Mouse (Mus musculus) retina, adult 2 months (tissue): ENCODE results near the gene Ipo5.

Experiments
- DNase-seq: peaks from one replicate; pipeline ENCODE4 v3.0.0-alpha.2; 2012; ENCODE audit warnings: low read depth, low spot score

Ipo5 gene

DNA sequence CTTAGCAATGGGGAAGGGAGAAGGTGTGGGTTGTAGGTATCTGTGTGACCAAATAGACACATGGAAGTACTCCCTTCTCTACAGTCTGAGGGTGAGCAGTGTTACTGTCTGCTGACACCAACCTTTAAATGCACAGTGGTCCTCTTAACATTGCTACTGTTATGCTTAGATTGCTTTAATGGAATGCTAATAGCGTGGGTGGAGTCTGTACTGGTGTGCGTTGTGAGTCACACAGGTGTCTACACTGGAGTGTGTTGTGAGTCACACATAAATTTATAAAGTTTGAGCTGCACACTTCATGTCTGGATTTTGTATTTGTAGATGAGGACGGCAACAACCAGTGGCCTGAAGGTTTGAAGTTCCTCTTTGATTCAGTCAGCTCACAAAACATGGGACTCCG, 10.8 kb downstream of the Ipo5 start:
- no peak for DNase-seq

GRCm38 (mm10) chr14:120924044-120924443, 13.0 kb downstream of the Ipo5 start:
- no peak for DNase-seq

GRCm38 (mm10) chr14:120925731-120926585, 14.9 kb downstream of the Ipo5 start:
- no peak for DNase-seq

DNA sequence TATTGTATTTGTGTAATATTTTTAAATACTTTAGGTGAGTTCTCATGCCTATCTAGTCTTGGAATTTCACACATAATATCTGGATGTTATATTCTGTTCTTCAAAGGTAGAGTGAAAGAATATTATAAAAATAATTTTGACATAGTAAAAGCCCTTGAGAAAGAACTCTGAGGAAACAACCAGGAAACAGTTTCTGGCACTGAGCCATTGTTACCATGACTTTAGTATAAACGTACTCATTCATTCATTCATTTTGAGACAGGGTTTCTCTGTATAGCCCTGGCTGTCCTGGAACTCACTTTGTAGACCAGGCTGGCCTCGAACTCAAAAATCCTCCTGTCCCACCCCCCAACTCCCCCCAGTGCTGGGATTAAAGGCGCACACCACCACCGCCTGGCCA, 20.2 kb downstream of the Ipo5 start:
- DNase-seq = no peak

DNA sequence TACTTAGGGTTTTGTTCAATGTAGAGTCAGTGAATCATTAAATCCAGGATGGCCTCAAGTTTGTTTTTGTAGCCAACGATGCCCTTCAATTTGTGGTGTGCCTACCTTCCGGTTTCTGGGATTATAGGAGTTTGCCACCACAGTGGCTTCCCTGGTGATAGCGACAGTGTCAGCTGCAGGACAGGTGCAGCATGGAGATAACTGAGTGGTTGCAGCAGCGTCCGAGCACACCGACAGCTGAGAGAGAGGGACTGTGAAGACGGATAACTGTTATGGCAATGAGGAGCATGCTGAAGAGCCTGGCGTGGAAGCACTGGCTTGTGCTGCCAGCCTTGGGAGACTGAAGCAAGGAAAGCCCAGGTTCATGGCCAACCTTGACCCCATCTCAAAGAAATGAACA, 22.6 kb downstream of the Ipo5 start:
- no peak for DNase-seq

- no peak for DNase-seq
Observed at GRCm38 (mm10) chr14:120937102-120937501, 26.1 kb downstream of the Ipo5 start.

DNA sequence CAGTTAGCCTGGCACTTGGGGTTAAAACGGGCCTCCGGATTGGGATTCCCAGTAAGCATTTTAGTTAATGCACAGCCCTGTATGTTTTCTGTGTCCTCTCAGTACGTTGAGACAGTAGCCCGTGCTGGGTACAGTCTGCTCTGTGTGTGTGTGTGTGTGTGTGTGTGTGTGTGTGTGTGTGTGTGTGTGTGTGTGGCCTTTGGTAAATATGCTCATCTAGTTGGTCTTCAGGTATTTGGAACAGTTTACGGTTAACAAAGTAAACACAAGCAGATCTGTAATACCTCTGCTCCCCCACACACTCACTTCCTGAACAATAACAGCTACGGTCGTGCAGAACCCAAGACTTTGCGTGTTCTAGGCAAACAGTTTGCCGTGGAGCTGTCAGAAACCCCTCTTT, 31.8 kb downstream of the Ipo5 start:
- no peak for DNase-seq

GRCm38 (mm10) chr14:120945146-120945545, 34.1 kb downstream of the Ipo5 start:
- no peak for DNase-seq

- no peak for DNase-seq
Observed at GRCm38 (mm10) chr14:120947104-120947503, 36.1 kb downstream of the Ipo5 start.

DNA sequence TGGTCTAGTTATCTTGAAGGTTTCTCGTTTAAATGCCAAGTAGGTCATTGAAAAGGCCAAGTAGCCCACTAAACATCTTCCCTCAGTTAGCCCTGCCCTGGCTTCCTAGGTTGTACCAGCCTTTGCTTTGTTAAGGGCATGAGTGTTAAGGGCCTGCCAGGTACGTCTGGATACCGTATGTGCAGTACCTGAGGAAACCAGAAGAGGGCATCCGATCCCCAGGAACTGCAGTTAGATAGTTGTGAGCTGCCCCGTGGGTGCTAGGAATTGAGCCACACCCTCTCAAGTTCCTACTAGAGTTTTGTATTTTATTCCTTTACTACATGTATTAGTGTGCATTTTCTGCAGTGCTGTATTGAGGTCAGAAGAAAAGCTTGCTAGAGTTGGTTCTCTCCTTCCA, 38.0 kb downstream of the Ipo5 start:
- no peak for DNase-seq

- DNase-seq = no peak
Observed at GRCm38 (mm10) chr14:120950068-120950467, 39.0 kb downstream of the Ipo5 start.

GRCm38 (mm10) chr14:120952434-120952833, 41.4 kb downstream of the Ipo5 start:
- no peak for DNase-seq

DNA sequence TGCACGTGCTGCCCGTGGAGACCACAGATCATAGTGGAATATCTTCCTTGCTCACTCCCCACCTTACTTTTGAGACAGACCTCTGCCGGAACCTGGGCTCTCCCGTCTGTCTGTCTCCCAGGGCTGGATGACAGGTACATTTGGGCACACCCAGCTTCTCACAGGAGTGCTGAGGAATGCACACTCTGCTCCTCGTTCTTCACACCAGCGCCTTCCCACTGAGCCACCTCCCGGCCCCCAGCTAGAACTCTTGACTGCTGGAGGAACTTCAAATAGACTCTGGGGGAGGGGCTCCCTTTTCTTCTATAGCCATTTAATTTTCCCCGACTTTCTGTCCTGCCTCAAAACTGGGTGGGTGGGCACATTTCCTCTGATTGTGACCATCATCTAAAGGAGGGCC, 49.5 kb downstream of the Ipo5 start:
- DNase-seq = no peak

- no peak for DNase-seq
Observed at GRCm38 (mm10) chr14:120960991-120961390, 50.0 kb downstream of the Ipo5 start.

GRCm38 (mm10) chr14:120967072-120967471, 56.0 kb downstream of the Ipo5 start:
- no peak for DNase-seq

DNA sequence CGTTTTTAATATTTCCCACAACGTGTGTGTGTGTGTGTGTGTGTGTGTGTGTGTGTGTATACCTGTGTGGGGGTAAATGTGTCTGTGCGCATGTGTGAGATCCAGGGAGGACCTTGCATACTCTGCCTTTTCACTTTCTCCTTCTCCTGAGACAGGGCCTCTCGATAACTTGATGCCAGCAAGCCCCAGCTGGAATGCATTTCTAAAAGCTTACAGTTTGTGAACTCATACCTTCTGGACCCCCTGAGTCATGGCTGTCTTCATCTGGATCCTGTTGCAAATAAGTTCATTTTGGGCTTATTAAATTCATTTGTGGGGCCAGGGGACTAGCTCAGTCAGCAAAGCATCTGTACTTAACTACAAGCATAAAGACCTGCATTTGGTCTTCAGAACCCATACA, 57.7 kb downstream of the Ipo5 start:
- DNase-seq = no peak

DNA sequence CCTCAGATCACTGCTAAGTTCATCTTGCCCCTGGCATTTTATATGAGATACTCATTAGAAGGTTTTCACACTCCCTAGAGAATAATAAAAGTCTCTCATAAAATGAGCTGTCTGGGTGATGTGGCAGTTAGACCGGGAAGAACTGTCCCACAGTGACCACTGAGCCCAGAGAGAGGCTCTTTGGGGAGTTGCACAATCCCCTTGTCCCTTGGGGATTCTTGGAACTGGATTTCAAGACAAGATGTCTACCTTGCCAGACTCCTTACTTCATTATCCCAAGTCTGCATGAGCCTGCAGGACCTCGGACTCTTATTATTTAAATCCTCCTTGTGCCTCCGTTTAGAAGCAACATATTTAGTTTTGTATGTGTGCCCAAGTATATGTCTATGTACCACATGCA, 58.6 kb downstream of the Ipo5 start:
- DNase-seq = no peak

DNA sequence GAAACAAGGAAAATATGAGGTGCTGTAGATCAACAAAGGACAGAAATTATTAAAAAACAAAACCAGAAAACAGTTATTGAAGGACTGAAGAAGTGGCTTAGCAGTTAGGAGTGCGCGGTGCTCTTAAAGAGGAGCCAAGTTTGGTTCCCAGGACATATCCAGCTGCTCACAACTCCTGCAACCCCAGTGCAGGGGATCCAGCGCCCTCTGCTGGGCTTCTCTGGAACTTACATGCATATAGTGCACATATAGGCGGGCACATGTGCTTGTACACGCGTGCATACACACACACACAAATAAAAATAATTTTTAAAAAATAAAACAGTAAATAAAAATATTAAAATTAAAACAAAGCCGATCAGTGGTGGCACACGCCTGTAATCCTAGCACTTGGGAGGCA, 59.6 kb downstream of the Ipo5 start:
- DNase-seq = no peak

DNA sequence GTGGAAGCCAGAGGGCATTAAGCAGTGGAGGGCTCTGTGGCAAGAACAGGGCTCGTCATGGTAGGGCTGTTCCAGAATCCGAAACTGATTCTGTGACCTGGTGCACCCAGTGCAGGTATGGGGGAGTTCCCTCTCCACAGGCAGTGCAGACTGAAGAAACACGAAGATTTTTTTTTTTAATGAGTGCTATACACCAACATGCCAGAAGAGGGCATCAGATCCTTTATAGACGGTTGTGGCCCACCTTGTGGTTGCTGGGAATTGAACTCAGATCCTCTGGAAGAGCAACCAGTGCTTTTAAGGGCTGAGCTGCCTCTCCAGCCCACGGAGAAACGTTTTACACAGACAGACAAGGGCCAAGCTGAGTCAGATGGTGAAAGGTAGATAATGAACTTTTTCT, 60.3 kb downstream of the Ipo5 start:
- DNase-seq = no peak

DNA sequence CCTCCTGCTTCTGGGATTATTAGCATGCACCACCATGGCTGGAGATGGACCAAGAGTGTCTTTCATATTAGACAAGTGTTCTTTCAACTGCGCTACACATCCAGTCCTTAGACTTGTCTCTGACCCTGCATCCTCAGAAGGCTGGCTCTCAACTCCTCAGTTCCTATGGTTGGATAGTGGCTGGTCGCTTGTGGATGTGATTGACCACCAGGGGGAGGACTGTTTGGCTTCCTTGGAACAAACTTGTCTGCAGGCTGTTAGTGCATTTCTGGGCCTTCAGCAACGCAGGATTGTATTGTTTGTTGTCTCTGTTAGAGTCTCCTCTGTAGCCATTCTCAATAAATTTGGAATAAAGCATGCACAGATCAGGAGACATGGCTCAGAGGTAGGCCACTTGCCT, 68.5 kb downstream of the Ipo5 start:
- no peak for DNase-seq

DNA sequence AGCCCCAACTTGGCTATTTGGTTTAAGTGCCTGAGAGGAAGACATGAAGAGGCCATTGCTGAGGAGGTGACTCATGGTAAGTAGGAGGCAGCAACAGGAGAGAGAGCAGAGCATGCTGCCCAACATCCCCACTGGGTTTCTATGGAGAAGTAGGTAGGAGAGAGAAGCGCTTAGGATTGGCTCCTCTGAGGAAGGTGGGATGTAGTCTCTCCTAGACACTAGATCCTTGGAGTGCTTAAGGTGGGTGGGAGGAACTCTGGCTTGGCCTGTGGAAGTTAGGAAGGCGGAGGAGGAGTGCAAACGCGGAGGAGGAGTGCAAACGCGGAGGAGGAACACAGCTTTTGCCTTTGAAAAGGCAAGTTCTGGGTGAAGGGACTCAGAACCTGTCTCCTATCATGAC, 78.1 kb downstream of the Ipo5 start:
- no peak for DNase-seq
